Mouse (Mus musculus) cortical plate, adult 2 months (tissue): ENCODE measurements around the gene Arhgef25. TPM values are rescaled to one million over a fixed set of nuclear protein-coding genes. Genes with fewer than 3 reads are reported as not detected.
"Not testable (repeated sequence)": the region's sequence is repeated elsewhere in the genome, so short reads cannot be mapped to it uniquely, and the experiment has no call there.

Experiments used
- H3K27ac ChIP-seq: fragments of 200-500 bp; 2 replicates; pipeline ENCODE4 v1.5.1; 2012; ENCODE audit warnings: low read length, control low read depth, inconsistent platforms; ENCODE audit not compliant: insufficient read depth
- H3K4me1 ChIP-seq: fragments of 200-500 bp; 2 replicates; pipeline ENCODE4 v1.6.1; 2011; ENCODE audit warnings: low read length; ENCODE audit not compliant: control insufficient read depth, insufficient read depth
- H3K4me3 ChIP-seq: fragments of 200-500 bp; 2 replicates; pipeline ENCODE4 v1.5.1; 2011; ENCODE audit warnings: mild to moderate bottlenecking, low read length, control low read depth; ENCODE audit not compliant: insufficient read depth
- CTCF ChIP-seq: fragments of 200-500 bp; IDR thresholded peaks from 2 replicates; pipeline ENCODE4 v1.5.1; 2011; ENCODE audit warnings: mild to moderate bottlenecking, control low read depth, low read length; ENCODE audit not compliant: insufficient read depth; ENCODE audit errors: extremely low read depth
- POLR2A ChIP-seq: fragments of 200-500 bp; IDR thresholded peaks from 2 replicates; pipeline ENCODE4 v1.6.1; 2011; ENCODE audit warnings: mild to moderate bottlenecking, low read length, control low read depth; ENCODE audit not compliant: insufficient read depth; ENCODE audit errors: extremely low read depth
- polyA plus RNA-seq: library from polyadenylated mRNA; depleted of rRNA; stranded (reverse); fragments of >200 nt; gene quantifications from 2 replicates; pipeline ENCODE4 v1.2.3, GENCODE M21; 2012

Arhgef25 gene
- polyA plus RNA-seq, 1 experiment, result 225 TPM

DNA sequence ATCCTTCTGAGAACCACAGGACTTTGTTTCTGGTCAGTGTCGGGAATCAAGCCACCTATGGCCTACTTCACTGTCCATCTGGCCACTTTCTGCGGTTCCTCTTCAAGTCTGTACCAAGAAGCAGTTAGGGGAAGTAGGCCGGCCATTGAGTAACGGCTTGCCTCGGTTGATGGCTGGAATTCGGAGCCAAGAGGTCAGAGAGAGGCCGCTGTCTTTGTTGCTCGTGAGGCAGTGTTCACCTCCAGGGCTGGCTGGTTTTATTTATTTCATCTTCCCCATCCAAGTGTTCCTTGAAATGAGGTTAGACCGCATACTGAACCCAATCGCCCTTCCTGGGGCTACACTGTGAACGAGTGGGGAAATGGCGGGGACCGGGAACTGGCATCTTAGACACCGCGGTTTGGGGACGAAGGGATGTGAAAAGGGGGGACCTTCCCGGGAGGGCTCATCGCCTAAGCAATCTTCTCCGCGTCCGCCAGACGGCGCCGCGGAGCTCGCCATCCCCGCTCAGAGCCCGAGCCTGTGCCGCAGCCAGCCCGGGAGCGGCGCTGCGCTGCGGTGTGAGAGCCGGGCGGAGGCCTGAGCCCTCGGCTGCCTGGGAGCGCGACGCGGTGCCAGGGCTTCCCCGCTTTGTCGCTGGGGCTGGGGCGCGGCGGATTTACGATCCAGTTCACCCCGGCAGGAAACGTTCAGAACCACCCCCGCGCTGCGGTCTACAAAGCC is 25.1 kb downstream of the Arhgef25 start, which contains the start of gene B4galnt1:
TSS of gene B4galnt1 (plus strand) at position 595 of the 723 bp plus-strand sequence.
- Histone ChIP-seq H3K4me3 (peak within 1 kb of the TSS; percentile 94), H3K4me1 (peaks cover 2% of the 10 kb centered on the region; the same call in 1 of the 2 replicates), H3K27ac (peak within 1 kb of the TSS; percentile 93)
- TF ChIP-seq POLR2A, result peak; percentile 58; the same call in 1 of the 2 replicates
- peak; percentile 61 for TF ChIP-seq CTCF

GRCm38 (mm10) chr10:127164190-127164589 is 25.7 kb downstream of the Arhgef25 start:
- Histone ChIP-seq H3K4me3 (peak overlapping the region; percentile 94; the same call in 1 of the 2 replicates), H3K27ac (no peak overlapping the region), H3K4me1 (peaks cover 2% of the 10 kb centered on the region; the same call in 1 of the 2 replicates)
- TF ChIP-seq POLR2A (no peak), CTCF (no peak)

DNA sequence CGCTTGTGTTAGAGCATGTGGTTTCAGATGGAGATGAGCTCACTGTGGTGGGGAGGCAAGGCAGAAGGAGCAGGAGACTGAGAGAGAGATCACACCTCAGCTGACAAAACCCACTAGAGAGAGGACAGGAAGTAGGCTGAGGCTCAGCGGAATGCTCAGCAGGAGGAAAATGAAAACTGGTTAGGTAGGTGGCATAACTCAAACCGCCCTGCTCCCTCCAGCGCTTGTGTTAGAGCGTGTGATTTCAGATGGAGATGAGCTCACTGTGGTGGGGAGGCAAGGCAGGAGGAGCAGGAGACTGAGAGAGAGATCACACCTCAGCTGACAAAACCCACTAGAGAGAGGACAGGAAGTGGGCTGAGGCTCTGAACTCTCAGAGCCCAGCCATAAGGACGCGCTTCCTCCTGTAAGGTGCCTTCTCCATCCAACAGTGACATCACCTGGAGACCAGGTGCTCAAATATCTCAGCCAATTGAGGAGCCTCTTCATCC is 27.1 kb downstream of the Arhgef25 start:
- peak overlapping the region; percentile 34; the same call in 1 of the 2 replicates for H3K27ac ChIP-seq
- not testable (repeated sequence) for H3K4me1 ChIP-seq, H3K4me3 ChIP-seq
- 0 out of 2 replicates have a peak, but pooled peaks have one; percentile 58 for TF ChIP-seq POLR2A

DNA sequence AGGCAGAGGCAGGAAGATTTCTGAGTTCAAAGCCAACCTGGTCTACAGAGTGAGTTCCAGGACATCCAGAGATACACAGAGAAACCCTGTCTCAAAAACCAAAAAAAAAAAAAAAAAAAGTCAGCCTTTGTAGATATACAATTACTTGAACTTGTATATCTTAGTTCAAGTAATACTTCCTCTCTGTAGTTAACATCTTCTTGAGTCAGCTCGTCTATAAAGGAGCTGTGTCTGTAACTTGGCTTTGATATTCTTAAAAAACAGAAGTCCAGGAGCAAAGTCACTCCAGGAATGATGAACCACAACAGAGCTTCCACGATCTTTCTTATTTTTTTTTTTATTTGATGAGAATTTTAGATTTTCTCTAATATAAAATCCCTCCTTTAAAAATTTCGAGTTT is 29.2 kb downstream of the Arhgef25 start:
- no peak for TF ChIP-seq POLR2A
- TF ChIP-seq CTCF, result no peak
- no peak overlapping the region for H3K27ac ChIP-seq
- H3K4me3 ChIP-seq, result no peak overlapping the region
- H3K4me1 ChIP-seq, result no peaks in the 10 kb centered on the region

DNA sequence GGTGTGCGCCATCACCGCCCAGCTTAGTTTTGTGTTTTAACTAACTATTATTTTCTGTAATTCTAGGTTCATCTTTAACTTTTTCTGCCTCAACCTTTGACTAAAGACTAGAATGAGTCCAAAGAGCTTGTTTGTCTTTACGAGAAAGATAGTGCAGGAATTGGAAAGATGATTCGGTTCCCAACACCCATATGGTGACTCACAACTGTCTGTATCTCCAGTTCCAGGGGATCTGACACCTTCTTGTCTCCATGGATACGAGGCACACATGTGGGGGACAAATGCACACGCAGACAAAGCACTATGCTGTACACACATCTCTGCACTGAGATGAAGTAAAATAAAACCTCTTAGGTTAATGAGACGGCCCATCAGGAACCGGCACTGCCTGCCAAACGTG is 29.8 kb downstream of the Arhgef25 start:
- no peaks in the 10 kb centered on the region for H3K4me1 ChIP-seq
- TF ChIP-seq CTCF (no peak), POLR2A (no peak)
- H3K27ac ChIP-seq, result no peak overlapping the region
- H3K4me3 ChIP-seq, result no peak overlapping the region

DNA sequence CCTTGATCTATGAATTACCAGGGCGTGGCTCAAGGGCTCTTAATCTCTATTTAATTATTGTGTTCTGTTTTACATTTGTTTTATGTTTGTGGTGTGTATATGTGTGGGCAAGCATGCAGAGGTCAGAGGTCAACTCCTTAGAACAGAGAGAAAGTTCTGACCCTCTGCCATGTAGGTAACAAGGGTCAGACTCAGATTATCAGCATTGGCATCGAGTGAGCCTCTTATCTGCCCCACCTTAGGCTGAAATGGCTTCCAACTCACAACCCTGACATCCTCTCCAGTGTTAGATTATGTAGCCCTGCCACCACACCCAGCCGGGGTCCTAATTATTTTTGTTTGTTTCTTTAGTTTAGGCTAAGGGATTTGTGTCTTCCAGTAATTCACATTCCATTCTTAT is 31.4 kb downstream of the Arhgef25 start:
- H3K4me1 ChIP-seq, result no peaks in the 10 kb centered on the region
- H3K4me3 ChIP-seq, result no peak overlapping the region
- TF ChIP-seq CTCF (no peak), POLR2A (no peak)
- H3K27ac ChIP-seq, result no peak overlapping the region

DNA sequence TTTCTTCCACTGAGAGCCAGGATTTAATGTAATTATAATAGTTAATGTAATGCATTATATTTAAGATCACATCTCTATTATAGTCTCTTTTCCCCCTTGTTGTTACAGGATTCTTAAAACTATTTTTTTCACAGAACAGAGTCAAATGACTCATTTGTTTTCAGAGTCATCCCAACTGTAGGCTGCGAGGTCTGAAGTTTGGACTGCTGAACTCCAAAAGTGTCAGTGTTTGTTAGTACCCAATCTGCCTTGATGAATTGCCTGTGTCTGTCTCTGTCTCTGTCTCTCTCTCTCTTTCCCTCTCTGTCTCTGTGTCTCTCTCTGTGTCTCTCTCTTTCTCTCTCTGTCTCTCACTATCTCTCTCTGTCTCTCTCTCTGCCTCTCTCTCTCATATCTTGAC is 33.4 kb downstream of the Arhgef25 start:
- Histone ChIP-seq H3K27ac (no peak overlapping the region), H3K4me1 (no peaks in the 10 kb centered on the region), H3K4me3 (no peak overlapping the region)
- no peak for TF ChIP-seq CTCF
- TF ChIP-seq POLR2A, result no peak

DNA sequence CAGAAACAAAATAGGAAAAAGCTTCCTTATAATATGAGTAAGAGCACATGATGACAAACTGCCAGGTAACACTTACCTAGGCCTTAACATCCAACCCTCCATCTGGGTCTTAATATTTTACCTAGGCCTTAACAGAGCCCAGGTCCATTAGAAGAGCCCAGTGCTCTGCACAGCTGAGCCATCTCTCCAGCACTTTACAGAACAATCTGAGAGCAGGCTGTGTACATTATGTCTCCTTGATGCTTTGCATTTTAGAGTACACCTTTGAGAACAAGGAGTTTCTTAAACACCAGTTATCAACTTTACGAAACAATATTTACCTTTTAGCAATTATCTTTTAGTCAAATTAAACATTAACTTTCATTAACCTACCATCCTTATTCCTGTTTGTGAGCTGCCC is 33.8 kb downstream of the Arhgef25 start:
- H3K27ac ChIP-seq, result no peak overlapping the region
- no peak overlapping the region for H3K4me3 ChIP-seq
- TF ChIP-seq POLR2A (no peak), CTCF (no peak)
- H3K4me1 ChIP-seq, result no peaks in the 10 kb centered on the region

GRCm38 (mm10) chr10:127154652-127155051 is 35.2 kb downstream of the Arhgef25 start:
- Histone ChIP-seq H3K27ac (no peak overlapping the region), H3K4me3 (no peak overlapping the region), H3K4me1 (no peaks in the 10 kb centered on the region)
- TF ChIP-seq CTCF, result no peak
- TF ChIP-seq POLR2A, result no peak

GRCm38 (mm10) chr10:127154241-127154640 is 35.6 kb downstream of the Arhgef25 start:
- no peaks in the 10 kb centered on the region for H3K4me1 ChIP-seq
- no peak overlapping the region for H3K4me3 ChIP-seq
- no peak for TF ChIP-seq CTCF
- no peak for TF ChIP-seq POLR2A
- no peak overlapping the region for H3K27ac ChIP-seq
